Mouse (Mus musculus): ENCODE data around the gene Ubc. TPM values are rescaled to one million over a fixed set of nuclear protein-coding genes. Genes with fewer than 3 reads are reported as not detected.
A peak's percentile ranks its signal among the peaks of the same experiment; 100 is the strongest.
"Not testable (repeated sequence)": the region's sequence is repeated elsewhere in the genome, so short reads cannot be mapped to it uniquely, and the experiment has no call there.

Ubc gene
- 1,000 to 10,000 TPM; 1,764 to 2,031 TPM for total RNA-seq (2021)
- long read RNA-seq, experiment 1, transcript Ubc-201 (2 exons, 693 nt): minor isoform, 6 of 2,643 reads
- long read RNA-seq, experiment 1, transcript Ubc-203 (2 exons, 2,581 nt): minor isoform, 21 of 2,643 reads
- long read RNA-seq, experiment 1, transcript Ubc-202 (2 exons, 2,618 nt): major isoform, 1,385 of 2,643 reads
- long read RNA-seq, experiment 1, partial matches to known transcripts: 824 of 2,643 reads
- long read RNA-seq, experiment 1, other reads (novel, unspliced or antisense): 407 of 2,643 reads
- long read RNA-seq, experiment 2, transcript Ubc-202 (2 exons, 2,618 nt): major isoform, 488 of 965 reads
- long read RNA-seq, experiment 2, transcript Ubc-203 (2 exons, 2,581 nt): minor isoform, 23 of 965 reads
- long read RNA-seq, experiment 2, partial matches to known transcripts: 10 of 965 reads
- long read RNA-seq, experiment 2, other reads (novel, unspliced or antisense): 440 of 965 reads

DNA sequence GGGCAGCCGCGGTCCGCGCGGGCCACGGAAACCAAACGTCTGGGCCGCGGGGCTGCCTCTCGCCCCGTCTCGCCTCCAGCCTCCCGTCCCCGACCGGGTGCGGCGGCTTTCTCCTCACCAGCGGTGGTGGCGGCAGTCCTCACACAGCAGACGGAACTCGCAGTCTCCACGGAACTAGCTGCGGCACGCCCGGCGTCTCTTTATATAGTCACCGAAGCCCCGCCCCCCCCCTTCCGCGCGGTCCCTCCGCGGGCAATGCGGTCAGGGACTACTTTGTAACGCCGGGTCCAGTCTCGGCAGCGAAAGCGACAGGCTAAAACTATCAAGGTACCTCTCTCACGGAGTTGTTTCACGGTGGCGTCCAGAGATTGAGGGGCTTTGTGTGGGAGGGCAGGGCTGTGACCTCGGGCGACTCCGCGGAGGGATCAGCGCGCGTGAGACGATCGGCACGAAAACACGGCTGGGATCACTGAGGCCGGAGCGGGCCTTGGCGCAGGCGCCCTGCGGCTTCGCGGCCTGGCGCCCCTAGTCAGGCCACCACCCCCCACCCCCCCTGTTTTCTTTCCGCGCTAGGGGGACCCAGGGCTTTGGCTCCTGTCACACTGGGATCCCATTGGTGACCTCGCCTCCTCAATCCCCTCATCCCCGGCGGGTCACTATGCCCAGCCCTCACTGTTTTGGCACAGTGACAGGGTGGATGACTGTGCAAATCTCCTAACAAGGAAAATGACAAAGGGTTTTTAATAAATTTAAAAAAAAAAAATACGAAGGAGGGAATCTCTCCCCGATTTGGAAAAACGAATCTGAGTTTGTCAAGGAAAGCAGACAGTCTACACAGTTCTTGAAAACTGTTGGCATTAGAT, at the start of gene Ubc:
Gene Ubc, minus strand, starts transcription at position 624 of the 863 bp plus-strand sequence.
- peak; percentile 96 for DNase-seq (ENCODE audit: low spot score)

DNA sequence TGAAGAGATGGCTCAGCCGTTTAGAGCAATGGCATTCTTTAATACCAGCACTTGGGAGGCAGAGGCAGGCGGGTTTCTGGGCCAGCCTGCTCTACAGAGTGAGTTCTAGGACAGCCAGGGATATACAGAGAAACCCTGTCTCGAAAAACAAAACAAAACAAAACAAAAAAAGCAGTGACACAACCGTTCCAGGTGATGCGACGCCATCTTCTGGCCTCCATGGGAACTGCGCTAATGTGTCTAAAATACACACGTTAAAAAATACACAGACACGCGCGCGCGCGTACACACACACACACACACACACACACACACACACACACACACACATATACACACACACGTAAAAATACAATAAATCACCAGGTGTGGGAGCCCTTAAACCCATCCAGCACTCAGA, 44.3 kb upstream of the Ubc start:
- not testable (repeated sequence) for DNase-seq (ENCODE audit: low spot score)

DNA sequence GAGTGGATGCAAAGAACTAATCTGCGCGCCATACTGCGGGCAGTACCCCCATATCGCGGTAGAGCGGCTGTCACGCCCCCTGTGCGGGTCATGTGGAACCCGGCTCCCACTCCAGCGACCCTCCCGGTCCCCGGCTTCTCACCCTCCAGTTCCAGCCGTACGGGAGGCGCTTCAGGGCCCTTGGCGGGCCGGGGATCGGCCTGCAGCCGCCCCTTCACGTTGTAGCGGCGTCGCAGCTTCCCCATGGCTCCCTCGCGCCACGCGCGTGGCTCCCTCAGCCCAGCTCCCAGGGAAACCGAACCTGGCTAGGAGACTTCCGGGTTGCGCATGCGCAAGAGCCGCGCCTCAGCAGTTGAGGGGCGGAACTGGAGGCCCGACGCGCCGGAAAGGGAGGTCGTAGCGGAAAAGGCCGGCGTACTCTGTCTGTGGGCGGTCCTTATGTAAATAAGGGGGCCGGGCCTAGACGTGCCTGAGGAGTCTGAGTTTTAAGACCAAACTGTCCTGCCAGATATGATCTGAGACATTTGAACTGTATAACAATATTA, 43.9 kb upstream of the Ubc start, which contains the start of gene Dhx37:
Gene Dhx37, minus strand, starts transcription at position 329 of the 545 bp plus-strand sequence.
- peak; percentile 93 for DNase-seq (ENCODE audit: low spot score)

DNA sequence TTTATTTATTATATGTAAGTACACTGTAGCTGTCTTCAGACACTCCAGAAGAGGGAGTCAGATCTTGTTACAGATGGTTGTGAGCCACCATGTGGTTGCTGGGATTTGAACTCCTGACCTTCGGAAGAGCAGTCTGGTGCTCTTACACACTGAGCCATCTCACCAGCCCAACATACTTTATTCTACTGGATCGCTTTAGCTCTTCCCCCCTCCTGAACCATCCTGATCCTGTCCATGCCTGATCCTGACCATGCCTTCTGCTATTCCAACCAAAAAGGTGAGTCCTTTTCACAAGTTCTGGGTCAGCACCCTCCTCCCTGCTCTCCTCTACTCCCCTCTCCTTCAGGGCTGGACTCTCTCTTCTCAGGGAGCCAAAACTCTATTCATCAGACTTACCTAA, 42.3 kb upstream of the Ubc start:
- DNase-seq (ENCODE audit: low spot score): not testable (repeated sequence)

DNA sequence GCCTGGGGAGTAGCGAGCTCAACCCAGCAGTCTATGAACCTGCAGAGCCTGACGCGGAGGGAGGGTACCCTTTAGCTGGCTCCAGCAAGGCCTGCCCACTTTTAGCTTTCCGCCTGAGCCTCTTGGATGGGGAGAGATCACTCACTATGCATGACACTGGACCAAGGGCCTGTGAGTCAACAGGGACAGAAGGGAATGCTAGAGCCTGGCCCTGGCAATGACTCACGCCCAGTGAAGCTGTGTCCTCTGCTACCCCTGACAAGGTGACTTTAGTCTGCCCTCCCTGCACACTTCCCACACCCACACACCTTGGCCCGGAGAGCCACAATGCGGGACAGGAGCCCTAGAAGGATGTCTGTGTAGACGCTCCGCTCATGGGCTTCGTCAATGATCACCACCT, 36.3 kb upstream of the Ubc start:
- DNase-seq (ENCODE audit: low spot score): no peak

DNA sequence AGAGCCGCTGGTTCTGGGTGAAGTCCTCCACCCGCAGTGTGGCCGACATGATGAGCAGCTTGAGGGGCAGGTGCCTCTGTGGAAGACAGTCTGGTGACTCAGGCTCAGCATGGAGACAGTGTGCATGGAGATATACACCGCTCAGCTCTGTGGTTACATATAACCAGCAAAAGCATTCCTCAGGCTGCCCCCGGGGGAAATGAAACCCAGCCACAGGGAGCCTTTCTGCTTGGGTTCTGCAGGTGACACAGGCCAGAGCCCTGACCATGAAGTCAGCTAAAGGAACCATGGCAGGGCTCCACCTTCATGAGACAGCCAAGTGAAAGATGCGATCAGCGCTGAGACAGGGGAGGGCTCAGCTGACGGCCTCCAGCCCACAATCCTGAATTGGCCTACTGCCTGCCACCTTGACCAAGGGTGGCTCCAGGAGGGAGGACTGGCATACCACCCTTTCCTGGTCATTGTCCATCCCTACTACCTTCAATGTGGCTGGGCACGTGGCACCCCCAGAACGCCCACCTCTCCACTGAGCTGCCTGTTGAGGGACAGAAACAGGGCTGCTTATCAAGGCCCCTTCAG, 35.8 kb upstream of the Ubc start:
- DNase-seq (ENCODE audit: low spot score): no peak

DNA sequence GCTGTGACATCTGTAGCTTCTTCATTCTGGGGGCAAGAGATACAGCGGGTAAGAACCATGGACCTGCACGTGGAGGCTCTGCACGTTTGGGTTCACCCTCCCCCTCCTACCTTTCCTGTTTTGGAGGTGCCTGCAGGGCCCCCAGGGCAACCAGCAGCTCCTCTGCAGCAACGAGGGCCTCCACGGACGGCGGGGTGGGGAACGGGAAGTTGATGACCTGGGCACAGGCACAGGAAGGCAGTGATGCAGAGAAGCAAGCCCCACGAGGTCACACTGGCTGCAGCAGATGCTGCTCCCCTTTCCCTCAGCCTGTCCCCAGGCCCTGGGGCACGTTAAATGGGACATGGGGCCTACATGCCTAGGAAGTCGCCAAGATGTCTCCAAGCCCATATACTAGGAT, 29.1 kb upstream of the Ubc start:
- no peak for DNase-seq (ENCODE audit: low spot score)

DNA sequence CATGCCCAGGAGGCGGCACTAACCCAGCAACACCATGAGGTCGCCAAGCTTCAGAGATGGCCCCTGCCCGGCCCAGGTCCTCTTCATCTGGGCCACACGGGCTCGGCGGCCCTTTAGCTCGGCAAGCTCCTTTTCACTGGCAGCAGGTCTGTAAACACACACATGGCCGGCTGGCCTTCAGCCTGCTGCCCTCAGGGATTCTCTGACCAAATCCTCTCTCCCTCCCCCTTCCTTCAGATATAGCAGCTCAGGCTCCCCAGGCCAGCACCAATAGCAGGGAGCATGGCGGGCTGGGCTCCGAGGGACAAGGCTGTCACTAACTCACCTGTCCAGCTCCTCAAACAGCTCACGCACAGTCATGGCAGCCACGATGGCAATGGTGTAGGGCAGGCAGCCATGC, 28.6 kb upstream of the Ubc start:
- DNase-seq (ENCODE audit: low spot score): no peak

DNA sequence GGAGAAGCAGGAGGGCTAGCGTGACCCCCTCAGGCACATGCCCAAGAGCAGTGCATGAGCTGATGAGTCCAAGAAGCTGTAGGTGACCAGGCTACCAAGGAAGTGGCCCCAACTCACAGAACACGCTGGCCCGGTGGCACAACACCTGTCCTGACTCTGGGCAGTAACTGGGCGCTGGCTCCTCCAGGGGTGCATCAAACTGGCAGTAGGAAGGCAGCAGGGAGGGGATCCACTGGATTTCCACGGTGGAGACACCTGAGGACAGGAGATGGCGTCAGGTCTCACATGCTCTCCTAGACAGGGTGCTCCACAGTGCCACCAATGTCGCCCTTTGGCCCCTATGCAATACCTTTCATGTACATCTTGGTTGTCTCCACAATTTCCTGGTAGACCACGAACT, 26.2 kb upstream of the Ubc start:
- no peak for DNase-seq (ENCODE audit: low spot score)

DNA sequence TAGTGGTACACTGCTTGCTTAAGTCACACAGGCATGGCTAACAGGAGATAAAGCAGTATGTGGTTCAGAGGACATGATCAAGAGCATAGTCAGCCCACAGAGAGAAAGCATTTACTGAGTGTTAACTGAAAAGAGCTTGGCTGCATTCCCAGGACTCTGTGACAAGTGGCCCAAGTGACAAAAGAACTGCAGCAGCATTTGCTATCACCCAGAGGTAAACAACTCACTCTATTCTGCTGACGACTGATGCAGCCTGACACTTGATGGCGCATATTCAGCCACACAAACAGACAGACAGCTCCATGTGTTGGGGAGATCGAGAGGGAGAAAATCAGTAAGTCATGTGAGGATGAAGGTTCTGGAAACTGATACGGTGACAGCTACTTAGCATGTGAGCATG, 23.8 kb upstream of the Ubc start:
- no peak for DNase-seq (ENCODE audit: low spot score)

DNA sequence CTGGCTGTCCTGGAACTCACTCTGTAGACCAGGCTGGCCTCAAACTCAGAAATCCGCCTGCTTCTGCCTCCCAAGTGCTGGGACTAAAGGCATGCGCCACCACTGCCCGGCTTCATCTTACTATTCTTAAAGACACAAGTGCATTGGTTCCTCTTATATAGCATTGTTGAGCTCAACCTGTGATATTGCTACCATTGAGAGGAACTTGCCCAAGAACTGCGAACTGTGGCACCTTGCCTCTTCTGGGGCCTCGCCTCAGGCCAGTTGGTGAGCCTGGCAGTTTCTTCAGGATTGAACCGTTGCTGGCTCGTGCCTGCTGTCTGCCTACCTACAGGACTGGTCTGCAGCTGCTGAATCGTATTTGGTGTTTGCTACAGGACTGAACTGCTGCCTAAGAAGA, 22.5 kb upstream of the Ubc start:
- DNase-seq (ENCODE audit: low spot score): not testable (repeated sequence)

DNA sequence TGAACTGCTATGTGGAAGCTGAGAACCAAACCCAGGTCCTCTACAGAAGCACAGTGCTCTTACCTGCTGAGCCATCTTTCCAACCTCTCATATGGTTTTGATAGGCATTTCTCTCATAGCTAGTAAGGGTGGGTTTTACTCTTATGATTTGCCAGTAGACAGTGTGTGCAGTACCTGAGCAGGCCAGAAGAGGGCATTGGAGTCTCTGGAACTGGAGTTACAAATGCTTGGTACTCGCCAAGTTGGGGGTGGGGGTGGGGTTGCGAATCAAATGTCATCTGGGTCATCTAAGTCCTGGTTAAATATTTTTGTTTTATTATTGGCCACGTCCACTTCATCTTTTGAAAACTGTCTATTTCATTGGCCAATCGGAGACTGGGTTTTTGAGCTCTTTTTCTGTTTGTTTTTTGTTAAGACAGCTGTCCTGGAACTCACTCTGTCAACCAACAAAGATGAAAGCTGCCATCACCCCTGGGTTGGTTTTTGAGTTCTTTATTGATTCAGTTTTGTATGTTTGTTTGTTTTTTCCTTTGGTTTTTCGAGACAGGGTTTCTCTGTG, 22.0 kb upstream of the Ubc start:
- peak; percentile 58 for DNase-seq (ENCODE audit: low spot score)

DNA sequence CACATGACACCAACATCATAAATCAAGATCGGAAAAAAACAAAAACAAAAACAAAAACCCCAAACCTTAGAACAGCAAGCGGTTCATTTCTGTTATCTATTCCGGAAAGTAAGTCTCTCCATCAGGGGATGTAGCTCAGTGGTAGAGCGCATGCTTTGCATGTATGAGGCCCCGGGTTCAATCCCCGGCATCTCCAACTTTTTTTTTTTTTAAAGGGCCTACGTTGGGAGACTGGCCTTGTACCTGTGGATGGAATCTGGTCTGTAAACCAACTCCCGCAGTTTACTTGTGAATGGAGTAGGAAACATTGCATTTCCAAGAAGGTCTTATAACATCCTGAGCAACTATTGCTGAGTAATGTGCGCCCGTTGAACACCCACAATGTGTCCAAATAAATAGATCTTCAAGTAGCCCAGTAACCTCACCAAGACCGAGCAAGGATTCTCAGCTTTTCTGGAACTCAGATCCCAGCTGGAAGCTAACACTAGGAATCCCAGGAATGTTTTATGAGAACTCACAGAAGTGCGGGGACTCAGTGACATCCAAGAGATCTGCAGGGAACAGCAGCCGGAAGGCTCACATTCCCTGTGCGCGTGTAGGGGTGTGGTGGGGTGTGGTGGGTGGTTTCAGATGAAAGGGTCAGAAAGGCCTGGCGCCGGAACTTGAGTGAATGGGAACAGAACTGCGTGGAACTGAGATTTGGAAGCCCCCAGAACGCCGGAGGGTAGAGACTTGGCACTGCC, 19.5 kb upstream of the Ubc start:
- peak; percentile 34 for DNase-seq (ENCODE audit: low spot score)

DNA sequence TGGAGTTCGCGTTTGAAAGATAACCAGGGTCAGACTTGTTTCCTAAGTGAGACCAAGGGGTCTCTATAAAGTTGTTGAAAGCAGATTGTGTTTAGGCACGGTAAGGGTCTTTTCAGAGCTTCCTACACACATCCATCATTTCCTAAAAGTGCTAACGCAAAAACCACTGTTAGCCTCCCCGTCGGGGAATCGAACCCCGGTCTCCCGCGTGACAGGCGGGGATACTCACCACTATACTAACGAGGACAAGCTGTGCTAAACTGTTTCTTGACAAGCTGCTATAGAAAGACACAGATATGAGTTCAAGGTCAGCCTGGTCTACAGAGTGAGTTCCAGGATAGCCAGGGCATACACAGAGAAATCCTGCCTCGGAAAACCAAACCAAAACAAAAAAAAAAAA, 18.8 kb upstream of the Ubc start:
- peak; percentile 81 for DNase-seq (ENCODE audit: low spot score)

DNA sequence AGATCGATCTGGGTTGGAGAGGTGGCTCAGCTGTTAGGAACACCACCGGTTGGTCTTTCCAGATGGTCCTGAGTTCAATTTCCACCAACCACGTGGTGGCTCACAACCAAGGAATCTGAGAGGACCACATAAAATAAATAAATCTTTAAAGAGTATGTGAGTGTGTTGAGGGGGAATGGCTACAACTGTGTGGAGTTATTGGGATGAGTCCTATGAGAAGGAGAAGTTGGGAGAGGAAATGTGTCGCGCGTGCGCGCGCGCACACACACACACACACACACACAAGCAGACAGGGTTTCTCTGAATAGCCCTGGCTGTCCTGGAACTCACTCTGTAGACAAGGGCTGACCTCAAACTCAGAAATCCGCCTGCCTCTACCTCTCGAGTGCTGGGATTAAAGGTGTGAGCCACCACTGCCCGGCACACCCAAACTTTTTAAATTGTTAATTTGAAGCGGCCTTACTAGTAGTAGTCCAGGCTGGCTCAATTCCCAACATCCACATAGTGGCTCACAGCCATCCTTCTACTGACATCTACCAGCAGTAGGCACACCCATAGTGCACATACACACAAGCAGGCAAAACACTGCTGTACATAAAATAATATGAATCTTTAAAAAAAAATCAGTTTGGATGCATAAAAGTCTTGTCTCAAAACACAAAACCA, 18.0 kb upstream of the Ubc start:
- DNase-seq (ENCODE audit: low spot score): no peak

DNA sequence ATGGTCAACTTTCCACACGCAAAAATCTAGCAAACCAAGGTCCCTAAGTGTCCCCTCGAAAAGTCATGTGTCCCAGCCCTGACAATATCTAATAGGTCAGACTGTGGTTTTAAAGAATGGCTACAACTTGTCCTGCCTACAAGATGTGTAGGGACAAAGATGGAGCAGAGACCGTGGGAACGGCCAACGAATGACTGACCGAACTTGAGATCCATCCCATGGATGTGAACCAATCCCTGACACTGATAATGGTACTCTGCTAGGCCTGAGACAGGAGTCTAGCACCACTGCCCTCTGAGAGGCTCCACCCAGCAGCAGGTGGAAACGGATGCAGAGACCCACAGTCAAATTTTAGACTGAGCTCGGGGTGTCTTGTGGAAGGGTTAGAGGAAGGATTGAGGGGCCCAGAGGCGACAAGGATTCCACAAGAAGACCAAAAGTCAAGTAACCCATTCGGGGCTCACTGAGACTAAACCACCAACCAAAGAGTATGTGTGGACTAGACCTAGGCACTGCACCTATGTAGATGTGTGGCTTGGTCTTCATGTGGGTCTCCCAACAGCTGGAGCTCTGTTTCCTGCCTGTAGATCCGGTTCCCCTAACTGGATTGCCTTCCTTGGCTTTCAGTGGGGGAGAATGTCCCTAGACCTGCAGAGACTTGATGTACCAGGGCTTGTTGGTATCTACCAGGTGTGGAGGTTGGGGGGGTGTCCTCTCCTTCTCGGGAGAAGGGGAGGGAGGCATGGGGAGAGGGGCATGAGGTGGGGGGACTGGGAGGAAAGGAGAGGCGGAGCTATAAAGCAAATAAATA, 17.2 kb upstream of the Ubc start:
- no peak for DNase-seq (ENCODE audit: low spot score)

DNA sequence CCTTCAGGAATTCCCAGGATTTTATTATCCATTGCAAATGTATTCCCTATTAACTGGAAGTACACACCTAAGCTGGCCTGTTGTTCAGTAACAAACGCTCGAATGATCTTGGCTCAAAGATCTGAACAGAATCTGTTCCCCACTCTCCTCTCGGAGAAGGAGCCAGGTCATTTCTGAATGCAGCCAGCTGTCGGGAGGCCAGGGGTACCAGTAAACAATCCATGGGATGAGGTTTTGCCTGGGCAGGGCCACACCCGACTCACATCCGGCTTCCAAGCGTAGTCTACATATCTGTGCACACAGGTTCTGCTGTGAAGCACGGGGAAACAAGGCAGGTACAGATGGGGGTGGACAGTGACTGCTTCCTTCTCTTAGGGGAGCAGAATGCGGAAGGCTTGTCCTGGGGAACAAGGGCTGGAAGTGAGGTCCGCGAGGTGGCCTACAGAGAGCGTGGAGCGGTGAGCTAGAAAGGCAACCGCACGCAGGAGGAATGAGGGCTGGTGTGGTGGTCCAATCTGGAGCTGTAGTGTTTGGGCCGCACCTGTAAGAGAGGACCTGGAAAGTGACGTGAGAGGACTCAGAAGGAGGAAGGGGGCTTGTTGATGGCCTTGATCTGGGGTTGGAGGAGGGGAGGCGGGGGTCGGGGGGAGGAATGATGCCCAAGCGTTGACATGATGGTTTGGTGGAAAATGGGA, 16.5 kb upstream of the Ubc start:
- DNase-seq (ENCODE audit: low spot score): peak; percentile 61

DNA sequence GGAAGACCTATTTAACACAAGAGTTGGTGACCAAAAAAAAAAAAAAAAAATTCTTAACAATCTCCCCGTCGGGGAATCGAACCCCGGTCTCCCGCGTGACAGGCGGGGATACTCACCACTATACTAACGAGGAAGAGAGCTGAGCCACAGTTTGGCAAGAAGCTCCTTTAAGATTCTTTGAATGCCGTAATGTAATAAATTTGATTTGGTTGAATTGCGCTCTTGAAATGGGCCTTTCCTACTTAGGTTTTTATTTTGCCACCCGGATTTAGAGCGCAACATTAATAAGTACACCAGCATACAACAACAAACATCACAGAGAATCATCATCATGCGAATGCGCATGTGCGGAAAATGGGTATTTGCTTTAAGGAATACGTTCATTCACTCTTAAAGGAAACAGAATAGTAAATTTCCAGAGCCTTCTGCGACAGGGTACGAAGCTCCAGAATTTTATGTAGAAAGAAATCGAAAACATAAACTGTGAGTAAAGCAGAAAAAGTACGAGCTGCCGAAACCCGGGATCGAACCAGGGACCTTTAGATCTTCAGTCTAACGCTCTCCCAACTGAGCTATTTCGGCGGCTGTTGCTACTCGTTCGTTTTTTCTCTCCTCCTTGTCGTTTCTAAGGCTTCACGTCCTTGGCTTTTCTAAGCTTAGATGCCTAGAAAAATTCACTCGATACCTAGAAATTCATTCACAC, 15.7 kb upstream of the Ubc start:
- DNase-seq (ENCODE audit: low spot score): peak; percentile 87

All from gastrocnemius, adult 18-20 months (tissue).